Mouse (Mus musculus): ENCODE measurements at regions not wholly inside any gene's neighbourhood (a gene's known extent, or its start where the extent isn't known, plus 50 kb on each side); places are given as distances from the start of the nearest gene placed in this dataset.
"Not testable (repeated sequence)": the region's sequence is repeated elsewhere in the genome, so short reads cannot be mapped to it uniquely, and the experiment has no call there.

DNA sequence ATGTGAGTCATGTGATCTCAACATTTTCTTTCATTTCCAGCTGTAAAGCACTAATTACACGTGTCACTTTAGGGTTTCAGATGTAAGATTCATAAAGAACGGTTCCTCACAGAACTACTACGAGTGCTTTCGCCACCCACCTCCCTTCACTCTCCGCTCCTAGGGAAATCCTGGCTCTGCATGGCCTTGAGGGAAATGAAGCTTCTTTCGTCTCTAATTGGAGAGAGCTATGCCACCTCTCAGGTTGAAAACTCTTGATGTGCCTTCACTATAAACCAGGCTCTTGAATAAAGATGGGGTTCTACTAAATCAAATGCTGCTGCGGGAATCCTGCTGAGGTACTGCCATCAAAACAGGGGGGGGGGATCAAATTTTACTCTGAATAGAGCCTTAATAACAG, 686.0 kb upstream of the Hs3st1 start:
- DNase-seq = no peak

DNA sequence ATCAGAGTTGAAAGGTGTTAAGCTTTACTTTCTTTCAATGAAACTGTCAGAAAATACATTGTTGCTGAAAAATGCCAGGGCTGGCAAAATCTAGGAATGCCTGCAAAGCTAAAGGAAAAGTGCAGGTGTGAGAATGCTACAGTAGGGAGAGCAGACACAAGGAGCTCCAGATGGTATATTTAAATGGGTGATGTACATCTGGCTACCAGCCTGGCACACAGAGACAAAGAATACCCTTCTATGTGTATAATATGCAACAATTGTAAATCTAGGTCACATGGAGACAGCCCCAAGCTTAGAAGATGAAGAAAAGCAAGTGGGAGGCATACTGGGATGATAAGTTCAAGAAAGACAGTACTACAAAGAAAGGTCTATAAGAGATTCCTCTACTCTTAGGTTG, 647.4 kb upstream of the Hs3st1 start:
- no peak for DNase-seq

DNA sequence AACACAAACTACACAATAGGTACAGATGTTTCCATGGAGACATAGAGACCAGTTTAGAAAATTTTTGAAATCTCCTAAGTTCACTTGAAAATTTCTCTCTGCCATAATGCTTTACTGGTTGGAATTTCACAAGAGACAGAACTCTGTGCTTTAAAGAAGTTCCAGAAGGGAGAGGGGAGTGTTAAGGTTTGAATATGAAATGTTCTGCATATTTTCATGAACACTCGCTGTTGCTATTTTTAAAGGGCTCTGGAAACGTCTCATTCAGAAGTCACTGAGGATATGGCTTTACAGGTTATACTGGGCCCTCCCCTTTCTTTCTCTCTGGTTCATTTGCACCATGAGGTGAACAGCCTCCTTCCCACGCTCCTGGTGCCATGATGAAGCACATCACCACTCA, 639.5 kb upstream of the Hs3st1 start:
- DNase-seq = no peak

DNA sequence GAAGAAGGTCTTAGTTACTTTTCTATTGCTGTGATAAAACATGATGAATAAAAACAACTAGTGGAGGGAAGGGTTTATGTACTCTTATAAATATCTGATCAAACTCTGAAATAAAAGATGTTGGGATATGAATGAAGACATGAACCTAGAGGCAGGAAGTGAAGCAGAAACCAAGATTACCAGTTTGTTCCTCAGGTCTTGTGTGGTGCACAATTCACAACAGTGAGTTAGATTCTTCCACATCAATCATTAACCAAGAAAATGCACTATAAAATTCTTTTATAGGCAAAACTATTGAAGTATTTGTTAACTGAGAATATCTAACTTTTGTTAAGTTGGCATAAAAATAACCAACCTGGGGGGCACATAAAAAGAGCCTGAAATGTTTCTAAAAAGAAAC, 634.3 kb upstream of the Hs3st1 start:
- DNase-seq = no peak

DNA sequence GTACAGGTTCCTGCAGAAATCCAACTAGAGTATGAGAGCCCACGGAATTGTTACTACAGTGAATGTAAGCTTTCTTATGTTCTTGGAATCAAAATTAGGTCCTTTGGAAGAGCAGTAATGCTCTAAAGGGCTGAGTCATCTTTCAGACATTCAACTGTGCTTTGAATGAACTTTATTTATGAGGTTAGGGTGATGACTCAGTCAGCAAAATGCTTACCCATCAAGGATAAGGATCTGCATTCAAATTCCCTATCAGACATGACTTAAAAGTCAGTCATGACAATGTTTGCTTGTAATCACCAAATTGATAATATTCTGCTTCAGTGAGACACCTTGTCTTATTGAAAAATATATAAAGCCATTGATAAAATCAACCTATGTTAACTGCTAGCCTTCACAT, 611.7 kb upstream of the Hs3st1 start:
- no peak for DNase-seq

DNA sequence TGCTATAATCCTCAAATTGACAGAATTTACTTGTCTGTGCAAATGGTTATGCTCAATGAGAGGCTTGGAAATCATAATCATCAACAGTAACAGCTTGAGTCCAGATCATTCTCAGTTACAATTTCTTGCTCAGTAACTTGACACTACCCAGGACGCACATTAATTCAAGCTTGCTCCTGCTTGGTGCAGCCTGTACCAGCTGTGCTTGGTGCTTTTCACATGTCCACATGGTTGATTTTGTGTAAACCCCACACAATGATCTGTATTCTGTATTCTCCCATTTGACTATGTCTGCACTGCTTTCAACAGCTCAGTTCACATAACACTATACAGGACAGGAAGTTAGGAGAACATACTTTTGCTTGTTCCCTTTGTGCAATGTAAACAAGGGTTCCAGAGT, 576.0 kb upstream of the Hs3st1 start:
- no peak for DNase-seq

DNA sequence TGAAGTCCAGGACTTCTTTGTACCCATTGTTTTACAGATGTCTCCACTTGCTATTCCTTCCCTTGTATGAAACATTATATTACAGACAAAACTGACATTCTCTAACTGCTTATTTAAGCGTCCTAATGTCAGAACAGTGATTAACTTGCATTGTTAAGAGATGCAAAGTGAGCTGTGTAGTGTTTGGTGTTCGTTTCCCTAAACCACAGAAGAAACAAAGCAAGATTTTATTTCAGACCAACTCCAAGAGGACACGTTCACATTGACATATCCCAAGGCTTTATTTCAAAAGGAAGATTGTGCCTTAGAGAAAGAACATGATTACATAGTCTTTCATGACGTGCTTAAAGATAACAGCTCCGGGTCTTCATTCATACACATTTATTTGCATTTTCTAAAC, 553.2 kb upstream of the Hs3st1 start:
- no peak for DNase-seq

DNA sequence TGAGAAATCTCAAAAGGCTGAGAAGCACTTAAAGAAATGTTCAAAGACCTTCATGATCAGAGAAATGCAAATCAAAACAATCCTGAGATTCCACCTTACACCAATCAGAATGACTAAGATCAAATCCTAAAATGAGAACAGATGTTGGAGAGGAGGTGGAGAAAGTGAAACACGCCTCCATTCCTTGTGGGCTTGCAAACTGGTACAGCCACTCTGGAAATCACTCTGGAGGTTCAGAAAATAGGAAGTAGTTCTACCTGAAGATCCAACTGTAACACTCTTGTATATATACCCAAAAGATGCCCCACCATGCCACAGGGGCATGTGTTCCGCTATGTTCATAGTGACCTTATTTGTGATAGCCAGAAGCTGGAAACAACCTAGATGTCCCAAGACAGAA, 549.5 kb upstream of the Hs3st1 start:
- not testable (repeated sequence) for DNase-seq

DNA sequence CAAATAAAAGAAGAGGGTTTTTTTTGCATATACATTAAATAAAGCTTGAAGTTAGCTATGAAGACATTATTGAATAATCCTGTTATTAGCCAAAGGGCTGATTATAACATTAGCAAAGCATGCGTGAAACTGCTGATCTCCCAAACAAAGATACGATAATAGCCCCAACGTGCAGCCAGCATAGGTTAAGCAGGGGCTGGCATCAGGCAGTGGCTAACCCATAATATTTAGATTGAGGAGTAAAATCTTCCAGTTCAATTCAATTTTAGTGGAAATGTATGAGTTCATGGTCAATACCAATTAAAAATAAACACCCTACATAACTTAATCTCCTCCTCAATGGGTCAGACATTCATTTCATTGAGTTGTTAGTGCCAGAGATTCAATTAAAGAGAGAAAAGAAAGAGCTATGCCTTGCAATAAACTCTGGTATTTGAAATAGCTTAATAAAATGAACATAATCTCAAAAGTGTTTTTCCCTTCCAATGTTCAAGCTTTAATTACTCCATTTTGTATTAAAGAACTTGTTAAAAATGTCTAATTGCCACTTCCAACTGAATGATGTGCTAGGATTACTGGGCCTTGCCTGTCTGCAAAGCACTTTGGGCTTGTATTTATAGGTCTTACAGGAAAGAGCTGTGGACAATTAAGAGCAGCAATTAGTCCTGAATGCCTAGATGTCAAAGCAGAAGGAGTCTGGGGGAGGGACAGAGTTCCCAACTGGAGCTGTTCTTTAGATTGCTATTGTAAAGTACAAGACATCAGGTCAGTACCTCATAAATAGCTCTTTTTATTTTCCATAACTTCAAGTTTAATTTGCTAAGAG, 539.8 kb upstream of the Hs3st1 start:
- peak; percentile 16 for DNase-seq

DNA sequence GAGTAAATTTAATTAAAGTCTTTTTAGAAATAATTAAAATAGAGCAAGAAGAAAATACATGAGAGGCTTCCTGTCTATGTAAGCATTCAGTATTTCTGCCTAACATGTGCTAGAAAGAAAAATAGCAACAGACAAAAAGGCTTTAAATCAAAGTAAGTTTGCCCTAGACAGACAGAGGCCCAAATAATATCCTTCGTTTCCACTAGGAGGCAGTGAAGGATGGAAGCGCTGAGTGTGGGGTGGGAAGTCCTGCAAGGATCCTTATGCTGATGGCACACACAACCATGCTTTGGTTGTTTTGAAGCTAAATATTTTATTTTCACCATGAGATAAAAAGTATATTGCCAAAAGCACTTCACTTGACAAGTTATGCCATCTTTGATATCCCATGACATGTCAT, 527.1 kb upstream of the Hs3st1 start:
- peak; percentile 10 for DNase-seq

DNA sequence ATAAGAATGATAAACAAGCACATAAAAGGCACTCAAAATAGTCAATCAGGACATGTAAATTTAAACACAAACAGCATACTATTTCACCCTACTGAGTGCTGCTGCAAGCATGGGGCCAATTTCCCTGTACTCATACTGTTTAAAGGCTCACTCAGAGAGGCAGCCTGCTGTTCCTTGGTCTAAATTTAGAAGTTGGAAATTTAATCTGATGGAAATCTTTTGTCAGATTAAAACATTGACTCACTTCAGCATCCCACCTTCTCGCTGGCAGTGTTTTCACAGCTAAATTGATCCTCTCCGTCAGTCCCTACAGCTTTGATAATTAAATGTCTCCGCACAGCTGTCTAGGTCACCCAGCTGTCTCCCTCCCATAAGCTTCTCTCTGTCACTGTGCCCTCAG, 491.4 kb upstream of the Hs3st1 start:
- peak; percentile 1 for DNase-seq
